Mouse (Mus musculus): ENCODE data around the gene Tgfbr3l. TPM values are rescaled to one million over a fixed set of nuclear protein-coding genes. Genes with fewer than 3 reads are reported as not detected.
A peak's percentile ranks its signal among the peaks of the same experiment; 100 is the strongest.
"Not testable (repeated sequence)": the region's sequence is repeated elsewhere in the genome, so short reads cannot be mapped to it uniquely, and the experiment has no call there.

Tgfbr3l gene
- polyA plus RNA-seq, 1 experiment, result 18.7 TPM

DNA sequence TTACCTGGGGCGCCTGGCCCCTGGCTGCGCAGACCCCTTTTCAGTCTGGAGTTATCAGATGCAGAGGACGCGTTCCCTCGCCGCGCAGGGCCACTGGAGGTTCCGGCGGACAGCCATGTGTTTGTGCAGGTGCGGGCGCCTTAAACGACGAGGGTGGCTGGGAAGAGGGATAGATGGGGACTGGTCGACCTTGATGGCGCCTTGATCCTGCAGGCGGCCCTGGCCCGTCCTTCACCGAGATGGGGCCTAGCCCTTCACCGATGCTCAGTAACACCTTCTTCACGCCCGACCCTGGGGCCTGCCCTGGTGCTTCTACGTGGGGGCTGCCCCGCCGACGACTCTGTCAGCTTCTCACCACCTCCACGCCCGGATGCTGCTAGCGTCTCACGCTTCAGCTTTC lies 1.2 kb downstream of the Tgfbr3l start:
- Histone ChIP-seq H3K4me1 (ENCODE audit: control insufficient read depth, insufficient read depth, low read length) (peaks cover 3% of the 10 kb centered on the region; the same call in 1 of the 2 replicates), H3K4me3 (ENCODE audit: insufficient read depth, low read depth, low read length) (no peak overlapping the region), H3K27ac (ENCODE audit: insufficient read depth, low read depth, low read length) (no peak overlapping the region), H3K36me3 (ENCODE audit: control insufficient read depth, insufficient read depth, low read length) (no peaks in the 10 kb centered on the region; the same call in 1 of the 2 replicates), H3K27me3 (replicated peaks; ENCODE audit: control insufficient read depth, insufficient read depth, low read length) (no peaks in the 10 kb centered on the region)
- peak; percentile 17 for DNase-seq
- 34% methylated on average over 29 of the region's 29 CpGs for WGBS
- TF ChIP-seq POLR2A (IDR thresholded peaks at IDR 0.05; ENCODE audit: low read depth, low read length) (no peak), CTCF (conservative IDR thresholded peaks at IDR 0.05; ENCODE audit: insufficient read depth, insufficient read length, low read depth, low read length) (no peak)

DNA sequence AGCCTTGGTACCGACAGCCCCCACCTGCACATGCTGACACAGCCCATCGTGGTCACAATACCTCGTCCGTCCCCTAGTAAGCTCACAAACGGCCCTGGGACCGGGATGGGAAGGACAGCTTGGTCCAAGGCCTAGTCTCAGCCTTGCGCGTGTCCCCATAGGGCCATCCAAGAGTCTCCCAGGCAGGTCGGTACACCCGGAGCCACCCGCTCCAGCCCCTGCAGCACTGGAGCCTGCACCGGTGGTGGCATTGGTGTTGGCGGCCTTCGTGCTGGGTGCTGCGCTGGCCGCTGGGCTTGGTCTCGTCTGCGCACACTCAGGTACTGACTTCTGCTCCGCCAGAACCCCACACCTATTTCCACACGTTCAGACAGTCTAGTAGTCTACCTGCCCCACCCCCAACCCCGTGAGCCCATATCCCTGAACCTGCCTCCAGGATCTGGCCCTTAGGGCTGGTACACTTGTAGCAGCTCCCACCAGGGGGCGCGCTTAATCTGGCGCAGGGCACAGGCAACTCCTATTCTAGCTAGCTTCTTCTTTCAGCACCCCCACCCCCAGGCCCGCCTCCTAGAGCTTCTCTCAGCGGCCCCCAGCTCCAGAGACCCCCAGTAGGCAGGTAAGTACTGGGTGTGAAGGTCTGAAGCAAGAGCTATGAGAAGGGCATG lies 2.4 kb downstream of the Tgfbr3l start:
- Histone ChIP-seq H3K4me1 (ENCODE audit: control insufficient read depth, insufficient read depth, low read length) (peaks cover 3% of the 10 kb centered on the region; the same call in 1 of the 2 replicates), H3K27ac (ENCODE audit: insufficient read depth, low read depth, low read length) (no peak overlapping the region), H3K36me3 (ENCODE audit: control insufficient read depth, insufficient read depth, low read length) (no peaks in the 10 kb centered on the region; the same call in 1 of the 2 replicates), H3K4me3 (ENCODE audit: insufficient read depth, low read depth, low read length) (no peak overlapping the region), H3K27me3 (replicated peaks; ENCODE audit: control insufficient read depth, insufficient read depth, low read length) (no peaks in the 10 kb centered on the region)
- DNase-seq, result peak; percentile 85
- TF ChIP-seq POLR2A (IDR thresholded peaks at IDR 0.05; ENCODE audit: low read depth, low read length), result no peak
- TF ChIP-seq CTCF (conservative IDR thresholded peaks at IDR 0.05; ENCODE audit: insufficient read depth, insufficient read length, low read depth, low read length), result peak; percentile 74
- 51% methylated on average over 26 of the region's 26 CpGs for WGBS

DNA sequence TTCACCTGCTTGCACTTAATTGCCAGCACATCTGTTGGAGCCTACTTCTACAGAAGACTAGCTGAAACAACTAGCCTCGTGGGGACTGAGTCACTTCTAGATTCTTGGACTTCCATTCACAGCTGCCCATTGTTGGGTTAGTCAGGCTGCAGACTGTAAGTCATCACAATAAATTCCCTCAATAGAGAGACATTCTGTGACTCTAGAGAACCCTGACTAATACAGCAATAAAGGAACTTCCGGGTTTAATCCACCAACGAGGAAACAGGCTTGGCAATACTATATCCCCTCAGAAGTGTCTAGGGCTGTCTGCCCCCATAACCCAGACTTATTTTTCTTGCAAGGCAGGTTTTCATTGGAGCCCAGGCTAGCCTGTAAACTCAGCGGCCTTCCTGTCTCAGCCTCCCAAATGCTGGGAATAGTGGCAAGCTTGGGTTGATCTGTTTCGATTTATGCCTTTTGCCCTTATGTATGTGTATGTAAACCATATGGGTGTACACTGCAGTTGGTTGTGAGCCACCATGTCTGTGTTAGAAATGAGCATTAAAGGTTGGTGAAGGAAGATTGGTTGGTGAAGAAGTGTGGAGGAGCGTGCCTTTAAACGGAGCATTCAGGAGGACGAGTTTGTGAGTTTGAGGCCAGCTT lies 4.2 kb downstream of the Tgfbr3l start:
- Histone ChIP-seq H3K36me3 (ENCODE audit: control insufficient read depth, insufficient read depth, low read length) (no peaks in the 10 kb centered on the region; the same call in 1 of the 2 replicates), H3K27me3 (replicated peaks; ENCODE audit: control insufficient read depth, insufficient read depth, low read length) (no peaks in the 10 kb centered on the region), H3K4me3 (ENCODE audit: insufficient read depth, low read depth, low read length) (peak overlapping the region; percentile 84), H3K27ac (ENCODE audit: insufficient read depth, low read depth, low read length) (no peak overlapping the region), H3K4me1 (ENCODE audit: control insufficient read depth, insufficient read depth, low read length) (peaks cover 3% of the 10 kb centered on the region; the same call in 1 of the 2 replicates)
- no peak for TF ChIP-seq CTCF (conservative IDR thresholded peaks at IDR 0.05; ENCODE audit: insufficient read depth, insufficient read length, low read depth, low read length)
- TF ChIP-seq POLR2A (IDR thresholded peaks at IDR 0.05; ENCODE audit: low read depth, low read length), result no peak
- no peak for DNase-seq
- 42% methylated on average over 8 of the region's 8 CpGs for WGBS

DNA sequence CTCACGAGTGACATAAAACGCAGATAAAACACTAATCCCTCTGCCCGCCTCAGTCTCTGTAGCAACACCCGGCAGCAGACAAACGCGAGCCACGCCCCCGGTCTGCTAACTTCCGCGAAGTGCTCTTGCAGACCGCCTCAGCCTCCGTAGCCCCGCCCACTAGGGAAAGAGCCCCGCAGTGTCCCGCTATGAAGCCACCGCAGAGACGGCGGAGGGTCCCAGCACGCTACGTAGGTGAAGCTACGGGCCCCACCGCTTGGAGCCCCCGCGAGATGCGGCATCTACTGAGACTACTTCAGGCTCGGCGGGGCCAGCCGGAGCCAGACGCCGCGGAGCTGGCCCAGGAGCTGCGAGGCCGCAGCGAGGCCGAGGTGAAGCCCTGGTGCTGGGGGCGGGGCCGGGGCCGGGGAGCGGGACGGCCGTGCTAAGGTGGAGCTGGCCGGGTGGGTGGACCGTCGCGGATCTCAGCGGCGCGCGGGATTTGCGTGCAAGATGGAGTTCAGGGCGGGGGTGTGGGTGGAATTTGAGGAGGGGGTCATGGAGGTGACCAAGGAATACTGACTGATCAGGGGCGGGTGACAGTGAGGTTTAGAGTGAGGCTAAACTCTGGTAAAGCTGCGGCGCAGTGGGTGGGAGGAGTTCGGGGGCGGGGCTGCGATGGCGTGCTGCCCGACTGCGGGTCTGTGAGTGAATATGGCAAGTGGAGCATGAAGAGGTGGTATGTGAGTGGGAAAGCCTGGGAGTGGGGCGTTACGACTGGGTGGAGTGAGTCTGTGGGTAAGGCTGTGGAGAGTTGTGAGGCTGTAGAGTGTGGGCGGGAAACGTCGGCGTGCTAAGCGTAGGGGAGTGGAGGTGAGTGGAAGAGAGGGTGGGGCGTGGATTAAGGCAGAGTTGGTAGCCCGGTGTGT lies 5.2 kb downstream of the Tgfbr3l start, which contains the start of gene Snapc2:
Gene Snapc2, plus strand, starts transcription at position 147 of the 908 bp plus-strand sequence.
- TF ChIP-seq CTCF (conservative IDR thresholded peaks at IDR 0.05; ENCODE audit: insufficient read depth, insufficient read length, low read depth, low read length), result no peak
- TF ChIP-seq POLR2A (IDR thresholded peaks at IDR 0.05; ENCODE audit: low read depth, low read length), result peak; percentile 23
- WGBS, result under 1% methylated on average over 69 of the region's 69 CpGs
- peak; percentile 98 for DNase-seq

DNA sequence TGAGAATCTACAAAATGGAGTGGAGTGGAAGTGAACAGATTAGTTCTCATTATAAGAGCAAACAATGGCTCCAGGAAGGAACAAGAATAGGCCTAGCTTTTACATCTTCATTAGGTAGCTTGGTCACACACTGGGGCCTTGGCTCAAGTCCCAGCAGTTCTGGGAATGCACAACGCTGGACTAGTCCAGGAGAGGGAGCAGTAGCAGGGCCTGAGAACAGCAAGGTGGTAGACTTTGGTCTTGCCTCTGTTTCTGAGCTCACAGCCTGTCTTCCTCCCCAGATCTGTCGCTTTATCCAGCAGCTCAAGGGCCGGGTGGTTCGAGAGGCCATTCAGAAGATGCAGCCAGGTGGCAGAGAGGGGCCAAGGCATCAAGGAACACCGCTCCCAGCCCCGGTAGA lies 6.0 kb downstream of the Tgfbr3l start:
- Histone ChIP-seq H3K36me3 (ENCODE audit: control insufficient read depth, insufficient read depth, low read length) (no peaks in the 10 kb centered on the region; the same call in 1 of the 2 replicates), H3K27ac (ENCODE audit: insufficient read depth, low read depth, low read length) (no peak overlapping the region), H3K4me3 (ENCODE audit: insufficient read depth, low read depth, low read length) (no peak overlapping the region), H3K27me3 (replicated peaks; ENCODE audit: control insufficient read depth, insufficient read depth, low read length) (no peaks in the 10 kb centered on the region), H3K4me1 (ENCODE audit: control insufficient read depth, insufficient read depth, low read length) (peaks cover 3% of the 10 kb centered on the region; the same call in 1 of the 2 replicates)
- WGBS, result 44% methylated on average over 6 of the region's 6 CpGs
- peak; percentile 94 for DNase-seq
- TF ChIP-seq CTCF (conservative IDR thresholded peaks at IDR 0.05; ENCODE audit: insufficient read depth, insufficient read length, low read depth, low read length) (peak; percentile 74), POLR2A (IDR thresholded peaks at IDR 0.05; ENCODE audit: low read depth, low read length) (no peak)

More for the DNA sequence above, 5.2 kb downstream of the Tgfbr3l start, which contains the start of gene Snapc2:
- Histone ChIP-seq H3K27me3 (replicated peaks; ENCODE audit: control insufficient read depth, insufficient read depth, low read length) (no peaks in the 10 kb centered on the region), H3K27ac (ENCODE audit: insufficient read depth, low read depth, low read length) (peak within 1 kb of the TSS; percentile 79), H3K4me1 (ENCODE audit: control insufficient read depth, insufficient read depth, low read length) (peaks cover 3% of the 10 kb centered on the region; the same call in 1 of the 2 replicates), H3K4me3 (ENCODE audit: insufficient read depth, low read depth, low read length) (peak within 1 kb of the TSS; percentile 84), H3K36me3 (ENCODE audit: control insufficient read depth, insufficient read depth, low read length) (no peaks in the 10 kb centered on the region; the same call in 1 of the 2 replicates)

DNA sequence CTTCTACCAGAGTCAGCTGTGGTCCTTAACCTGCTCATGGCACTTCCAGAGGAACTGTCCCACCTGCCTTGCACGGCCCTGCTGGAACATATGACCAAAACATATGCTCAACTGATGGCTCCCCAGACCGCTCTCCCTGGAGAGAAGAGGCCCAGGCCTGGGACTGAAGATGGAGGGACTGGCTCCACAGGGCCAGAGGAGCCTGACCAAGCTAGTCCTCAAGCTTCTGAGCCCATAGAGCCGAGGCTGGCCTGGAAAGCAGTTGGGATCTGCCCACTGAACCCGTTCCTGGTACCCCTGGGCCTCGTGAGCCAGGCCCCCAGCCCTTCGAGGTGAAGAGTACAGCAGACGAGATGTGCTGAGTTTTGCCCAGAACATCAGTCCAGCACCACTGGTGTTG lies 7.5 kb downstream of the Tgfbr3l start:
- H3K4me3 ChIP-seq (ENCODE audit: insufficient read depth, low read depth, low read length); H3K27me3 ChIP-seq (replicated peaks; ENCODE audit: control insufficient read depth, insufficient read depth, low read length); H3K36me3 ChIP-seq (ENCODE audit: control insufficient read depth, insufficient read depth, low read length); DNase-seq; H3K4me1 ChIP-seq (ENCODE audit: control insufficient read depth, insufficient read depth, low read length); H3K27ac ChIP-seq (ENCODE audit: insufficient read depth, low read depth, low read length): not testable (repeated sequence)
- WGBS, result 88% methylated on average over 7 of the region's 7 CpGs
